Mouse (Mus musculus): ENCODE results near the gene Gm49321.

GRCm38 (mm10) chr12:73937353-73937752 is at the start of gene Gm49321:
- TF ChIP-seq CTCF (IDR thresholded peaks at IDR 0.05; ENCODE audit: low read depth, low read length) (no peak), POLR2A (IDR thresholded peaks at IDR 0.05; ENCODE audit: insufficient read depth, low read length) (no peak)

Measured in ES-Bruce4 (cell line).